Mouse (Mus musculus): ENCODE measurements around the gene Plxdc1.

DNA sequence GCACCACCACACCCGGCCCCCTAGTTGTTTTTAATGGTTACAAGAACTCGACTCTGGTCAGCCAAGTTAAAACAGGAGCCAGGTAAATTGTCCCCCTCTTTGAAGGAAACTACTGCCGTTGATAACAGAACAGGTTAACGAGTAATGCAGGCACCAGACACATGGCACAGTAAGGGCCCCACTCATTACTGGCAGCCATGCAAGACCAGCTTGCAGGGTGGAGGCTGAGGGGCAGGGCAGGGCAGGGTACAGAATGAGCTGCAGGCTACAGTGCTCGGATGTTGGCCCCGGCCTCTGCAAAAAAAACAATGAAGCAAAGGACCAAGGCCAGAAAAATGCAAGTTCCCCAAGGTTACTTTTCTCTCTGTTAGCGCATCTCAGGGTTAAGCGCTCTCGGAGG lies 62.6 kb downstream of the Plxdc1 start:
- TF ChIP-seq CTCF (conservative IDR thresholded peaks at IDR 0.05; ENCODE audit: low read length) = no peak
- no peak for TF ChIP-seq POU5F1 (IDR thresholded peaks at IDR 0.05; ENCODE audit: borderline replicate concordance, low read length)

All from E14TG2a.4 (cell line).